Mouse (Mus musculus): ENCODE measurements around the gene Eras. TPM values are rescaled to one million over a fixed set of nuclear protein-coding genes. Genes with fewer than 3 reads are reported as not detected.
"Not testable (repeated sequence)": the region's sequence is repeated elsewhere in the genome, so short reads cannot be mapped to it uniquely, and the experiment has no call there.

Eras gene
- not detected for total RNA-seq (2021)
- long read RNA-seq, experiment 1, result 0 reads
- long read RNA-seq, experiment 2, result 0 reads

- DNase-seq, result no peak
These were observed at the start of gene Eras for GRCm38 (mm10) chrX:7928270-7928790. Gene Eras, minus strand, starts transcription at chrX:7928607.

GRCm38 (mm10) chrX:7977892-7978291, 49.5 kb upstream of the Eras start, which contains the start of gene Gata1:
Gene Gata1, minus strand, starts transcription at chrX:7978071.
- DNase-seq, result no peak

- DNase-seq, result no peak
These were observed 42.9 kb upstream of the Eras start for GRCm38 (mm10) chrX:7971292-7971691.

- DNase-seq, result no peak
These were observed 40.5 kb upstream of the Eras start for GRCm38 (mm10) chrX:7968899-7969298.

GRCm38 (mm10) chrX:7968226-7968625, 39.8 kb upstream of the Eras start:
- DNase-seq, result no peak

GRCm38 (mm10) chrX:7967596-7968201, 39.3 kb upstream of the Eras start:
- DNase-seq, result no peak

GRCm38 (mm10) chrX:7966161-7966560, 37.8 kb upstream of the Eras start:
- no peak for DNase-seq

GRCm38 (mm10) chrX:7963829-7964626, 35.6 kb upstream of the Eras start:
- no peak for DNase-seq

- no peak for DNase-seq
These were observed 30.5 kb upstream of the Eras start for GRCm38 (mm10) chrX:7958868-7959267.

GRCm38 (mm10) chrX:7950091-7950490, 21.7 kb upstream of the Eras start:
- peak; percentile 31 for DNase-seq

- DNase-seq, result peak; percentile 91
These were observed 19.6 kb upstream of the Eras start for GRCm38 (mm10) chrX:7947900-7948492.

GRCm38 (mm10) chrX:7947108-7947899, 18.9 kb upstream of the Eras start, which contains the start of gene Hdac6:
Gene Hdac6, minus strand, starts transcription at chrX:7947889.
- peak; percentile 9 for DNase-seq

- no peak for DNase-seq
These were observed 17.2 kb upstream of the Eras start for GRCm38 (mm10) chrX:7945618-7946017.

GRCm38 (mm10) chrX:7937667-7938066, 9.3 kb upstream of the Eras start:
- no peak for DNase-seq

- no peak for DNase-seq
These were observed 8.5 kb upstream of the Eras start for GRCm38 (mm10) chrX:7936874-7937273.

GRCm38 (mm10) chrX:7927116-7927515, 1.3 kb downstream of the Eras start:
- no peak for DNase-seq

GRCm38 (mm10) chrX:7926266-7926665, 2.1 kb downstream of the Eras start:
- no peak for DNase-seq

GRCm38 (mm10) chrX:7922032-7922431, 6.4 kb downstream of the Eras start:
- no peak for DNase-seq

- peak; percentile 15 for DNase-seq
These were observed 8.6 kb downstream of the Eras start, which contains the start of gene Pcsk1n for GRCm38 (mm10) chrX:7919601-7920383. Gene Pcsk1n, plus strand, starts transcription at chrX:7919822.

GRCm38 (mm10) chrX:7917960-7918359, 10.4 kb downstream of the Eras start:
- DNase-seq, result not testable (repeated sequence)

GRCm38 (mm10) chrX:7915669-7916068, 12.7 kb downstream of the Eras start:
- peak; percentile 41 for DNase-seq
